Mouse (Mus musculus) lung, adult 2 months (tissue): ENCODE measurements around the gene Tada2b.

ENCODE experiments used
- CTCF ChIP-seq: fragments of 200-500 bp; IDR thresholded peaks from 2 replicates; pipeline ENCODE4 v1.5.1; 2011; ENCODE audit warnings: mild to moderate bottlenecking, low read length, control low read depth; ENCODE audit not compliant: insufficient read depth
- POLR2A ChIP-seq: fragments of 200-500 bp; IDR thresholded peaks from 2 replicates; pipeline ENCODE4 v1.6.1; 2011; ENCODE audit warnings: low read depth, mild to moderate bottlenecking, control low read depth, low read length, borderline replicate concordance; ENCODE audit errors: extremely low read depth

- TF ChIP-seq POLR2A (no peak), CTCF (no peak)
Measured at GRCm38 (mm10) chr5:36465889-36466288, 18.2 kb downstream of the Tada2b start.
